Mouse (Mus musculus) liver, postnatal 0 days (tissue): Measurements from ENCODE around the gene Vmn1r202.

Experiments
- CTCF ChIP-seq: sonication (generic); IDR thresholded peaks from 2 replicates; pipeline ENCODE4 v1.5.1; 2016; ENCODE audit warnings: antibody characterized with exemption, low read depth
- EP300 ChIP-seq: IDR thresholded peaks from 2 replicates; pipeline ENCODE4 v1.6.1; 2016; ENCODE audit warnings: antibody characterized with exemption, low read depth, mild to moderate bottlenecking

DNA sequence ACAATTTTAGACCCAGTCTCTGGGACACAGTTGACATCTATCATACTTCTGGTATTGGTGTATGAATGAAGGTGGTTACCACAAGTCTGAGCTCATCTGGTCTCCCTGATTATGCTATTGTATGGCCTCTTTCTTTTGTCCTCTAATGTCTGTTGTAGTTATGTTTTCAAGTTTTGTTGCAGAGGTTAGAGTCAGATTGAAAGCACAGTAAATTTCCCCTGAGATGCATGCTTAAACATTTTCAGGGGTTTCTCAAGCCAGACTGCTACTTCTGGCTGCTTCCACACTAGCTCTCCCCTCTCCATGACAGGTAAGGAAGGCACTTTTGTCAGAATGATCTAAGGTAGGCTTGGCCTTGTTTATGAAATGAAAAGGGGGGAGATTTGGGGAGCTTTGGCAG is 50.0 kb downstream of the Vmn1r202 start:
- no peak for TF ChIP-seq EP300
- no peak for TF ChIP-seq CTCF
